Mouse (Mus musculus): ENCODE measurements around the gene Phldb1.
"Not testable (repeated sequence)": the region's sequence is repeated elsewhere in the genome, so short reads cannot be mapped to it uniquely, and the experiment has no call there.

Phldb1 gene

DNA sequence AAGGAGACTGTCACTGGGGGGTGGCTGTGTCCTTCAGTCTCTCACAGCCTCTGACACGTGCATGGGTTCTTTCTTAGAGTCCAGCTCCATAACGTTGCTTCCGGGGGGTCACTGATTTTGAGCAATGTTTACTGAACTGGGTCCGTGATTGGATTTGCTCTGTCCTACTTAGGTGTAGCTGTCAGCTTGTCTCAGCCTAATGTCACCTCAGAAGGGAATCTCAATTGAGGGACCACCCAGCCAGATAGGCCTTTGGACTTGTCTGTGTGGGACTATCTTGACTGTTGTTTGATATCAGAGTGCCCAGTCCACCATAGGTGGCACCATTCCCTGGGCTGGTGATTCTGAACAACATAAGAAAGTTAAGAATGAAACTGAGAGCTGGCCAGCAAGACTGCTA is 81.1 kb downstream of the Phldb1 start:
- DNase-seq (ENCODE audit: low spot score in 2 of 2), result no peak

- peak; percentile 53 to 84 for DNase-seq (ENCODE audit: low spot score in 2 of 2)
These were observed 83.0 kb downstream of the Phldb1 start for GRCm38 (mm10) chr9:44652027-44652426.

DNA sequence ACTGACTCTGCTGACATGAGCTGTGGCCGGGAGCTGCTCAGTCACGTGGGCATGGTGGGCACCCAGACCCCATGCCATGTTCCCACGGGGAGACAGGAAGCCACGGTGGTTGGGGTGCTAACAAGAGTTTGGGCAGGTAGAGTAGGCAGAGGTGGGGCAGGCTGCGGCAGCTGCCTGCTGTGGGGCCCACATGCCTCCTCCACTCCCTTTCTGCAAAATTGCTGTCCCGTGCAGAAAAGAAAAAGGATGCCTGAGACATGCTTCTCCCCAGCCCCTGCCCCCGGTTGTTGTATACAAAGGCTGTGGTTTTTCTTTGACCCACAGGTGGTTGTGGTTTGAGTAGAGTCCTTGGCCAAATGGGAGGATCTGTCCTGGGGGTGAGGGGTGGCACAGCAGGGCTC is 86.1 kb downstream of the Phldb1 start:
- no peak for DNase-seq (ENCODE audit: low spot score in 2 of 2)

- DNase-seq (ENCODE audit: low spot score in 2 of 2), result no peak
These were observed 87.3 kb downstream of the Phldb1 start for GRCm38 (mm10) chr9:44647656-44648055.

DNA sequence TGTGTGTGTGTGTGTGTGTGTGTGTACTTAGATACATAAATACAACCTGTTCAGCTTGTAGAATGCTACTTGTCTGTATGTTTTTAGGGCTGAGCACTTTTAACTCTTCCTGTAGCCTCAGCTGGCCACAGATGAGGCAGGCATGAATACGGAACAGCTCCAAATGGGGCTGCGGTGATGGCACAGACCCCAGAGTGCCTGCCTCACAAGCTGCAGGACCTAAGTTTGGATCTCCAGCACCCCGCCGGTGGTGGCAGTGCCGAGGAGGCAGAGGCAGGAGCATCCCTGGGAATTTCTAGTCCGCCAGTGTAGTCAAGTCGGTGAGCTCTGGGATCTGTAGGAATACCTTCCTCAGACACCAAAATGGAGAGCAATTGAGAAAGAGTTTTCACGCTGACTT is 88.0 kb downstream of the Phldb1 start:
- DNase-seq (ENCODE audit: low spot score in 2 of 2), result no peak

- no peak for DNase-seq (ENCODE audit: low spot score in 2 of 2)
These were observed 88.6 kb downstream of the Phldb1 start for GRCm38 (mm10) chr9:44646366-44646765.

DNA sequence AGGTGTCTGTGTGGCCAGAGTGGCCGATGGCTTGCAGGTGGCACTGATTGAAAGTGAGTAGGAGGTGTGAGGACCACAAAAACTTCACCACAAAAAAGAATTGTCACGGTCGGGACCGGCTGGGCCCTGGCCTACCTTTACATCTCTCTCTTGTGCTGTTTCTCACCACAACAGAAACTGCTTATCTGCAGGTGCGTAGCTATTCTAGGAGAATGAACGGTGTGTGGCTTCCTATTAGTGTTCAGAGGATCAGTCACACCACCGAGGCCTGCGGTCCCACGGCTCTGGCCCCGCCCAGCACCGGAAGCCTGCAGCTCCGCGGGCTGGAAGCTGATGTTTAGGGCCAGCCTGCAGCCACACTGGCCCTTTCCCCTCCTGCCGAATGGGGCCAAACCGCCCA is 89.1 kb downstream of the Phldb1 start:
- peak; percentile 47 to 79 for DNase-seq (ENCODE audit: low spot score in 2 of 2)

DNA sequence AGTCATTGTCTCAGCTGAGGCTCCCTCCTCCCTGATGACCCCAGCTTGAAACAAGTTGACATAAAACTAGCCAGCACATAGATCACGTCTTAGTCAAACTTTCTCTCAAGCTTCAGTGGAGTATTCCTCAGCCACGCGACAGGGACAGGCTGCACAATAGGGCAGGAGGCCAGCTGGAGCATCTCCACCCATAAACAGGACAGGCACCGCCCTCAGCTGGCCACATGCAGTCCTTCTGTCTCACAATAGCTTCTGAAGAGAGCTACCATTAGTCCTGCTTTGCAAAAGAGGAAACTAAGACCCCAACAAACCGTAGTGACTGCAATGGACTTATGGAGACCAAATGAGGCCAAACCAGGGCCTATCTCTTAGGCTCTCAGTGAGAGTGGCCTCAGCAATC is 89.5 kb downstream of the Phldb1 start:
- peak in 1 of 2 experiments; percentile 41 for DNase-seq (ENCODE audit: low spot score in 2 of 2)

DNA sequence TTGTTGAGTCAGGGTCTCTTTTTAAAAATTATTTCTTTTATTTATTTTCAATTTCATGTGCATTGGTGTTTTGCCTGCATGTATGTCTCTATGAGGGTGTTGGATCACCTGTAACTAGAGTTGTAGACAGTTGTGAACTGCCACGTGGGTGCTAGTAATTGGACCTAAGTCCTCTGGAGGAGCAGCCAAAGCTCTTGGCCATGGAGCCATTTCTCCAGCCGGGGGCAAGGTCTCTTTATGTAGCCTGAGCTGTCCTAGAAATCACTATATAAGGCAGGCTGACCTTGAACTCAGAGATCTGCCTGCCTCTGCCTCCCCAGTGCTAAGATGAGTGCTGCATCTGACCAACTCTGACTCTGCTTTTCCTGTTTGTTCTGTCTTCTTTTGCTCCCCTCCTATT is 90.8 kb downstream of the Phldb1 start:
- no peak for DNase-seq (ENCODE audit: low spot score in 2 of 2)

DNA sequence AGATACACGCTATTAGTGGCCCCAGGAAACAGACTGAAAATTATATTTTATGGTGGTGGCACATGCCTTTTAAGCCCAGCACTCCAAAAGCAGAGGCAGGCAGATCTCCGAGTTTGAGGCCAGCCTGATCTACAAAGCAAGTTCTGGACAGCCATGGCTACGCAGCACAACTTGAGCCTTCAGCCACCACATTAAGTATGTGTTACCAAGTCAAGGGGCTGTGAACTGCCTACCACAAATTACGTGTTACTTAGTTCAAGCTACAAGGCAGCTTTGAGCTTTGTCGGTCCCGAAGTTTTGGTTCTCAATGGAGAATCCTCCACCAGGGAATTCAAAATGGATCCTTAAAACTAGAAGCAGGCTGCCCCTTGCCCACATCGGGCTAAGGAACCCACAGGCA is 91.9 kb downstream of the Phldb1 start:
- no peak for DNase-seq (ENCODE audit: low spot score in 2 of 2)

DNA sequence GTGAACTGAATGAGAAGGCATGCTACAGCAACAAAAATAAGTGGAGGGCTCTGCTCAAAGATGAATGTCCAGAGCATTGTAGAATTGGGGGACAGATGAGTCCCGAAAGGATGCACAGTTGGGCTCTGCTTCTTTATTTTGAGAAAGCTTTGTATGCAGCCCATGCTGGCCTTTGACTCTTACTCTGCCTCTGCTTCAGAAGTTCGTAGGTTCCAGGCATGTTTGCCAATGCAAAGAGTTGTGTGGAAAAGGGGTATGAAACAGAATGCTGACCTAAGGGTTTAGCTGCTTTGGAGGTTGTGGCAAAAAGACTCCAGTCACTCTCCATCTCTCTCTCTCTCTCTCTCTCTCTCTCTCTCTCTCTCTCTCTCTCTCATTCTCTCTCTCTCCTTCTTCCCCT is 93.4 kb downstream of the Phldb1 start:
- DNase-seq (ENCODE audit: low spot score in 2 of 2), result no peak

GRCm38 (mm10) chr9:44640646-44641357 is 94.2 kb downstream of the Phldb1 start:
- DNase-seq (ENCODE audit: low spot score in 2 of 2), result no peak

DNA sequence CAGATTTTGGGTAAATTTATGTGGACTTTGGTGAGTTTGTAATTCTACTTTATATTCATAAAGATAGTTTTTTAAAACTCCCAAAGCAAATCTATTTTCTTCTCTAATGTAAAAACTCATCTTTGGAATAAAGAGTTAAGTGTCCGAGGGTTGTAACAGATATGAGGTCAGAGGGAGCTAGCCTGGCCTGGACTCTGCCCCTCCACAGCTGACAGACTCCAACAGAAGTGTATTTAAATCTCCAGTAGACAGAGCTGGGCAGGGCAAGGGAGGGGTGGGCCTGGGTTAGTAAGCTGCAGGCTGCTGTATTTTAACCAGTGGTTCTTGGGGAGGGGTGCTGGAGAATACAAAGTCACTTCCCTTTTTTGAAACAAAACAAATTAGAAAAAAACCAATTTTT is 95.0 kb downstream of the Phldb1 start:
- not testable (repeated sequence) for DNase-seq (ENCODE audit: low spot score in 2 of 2)

DNA sequence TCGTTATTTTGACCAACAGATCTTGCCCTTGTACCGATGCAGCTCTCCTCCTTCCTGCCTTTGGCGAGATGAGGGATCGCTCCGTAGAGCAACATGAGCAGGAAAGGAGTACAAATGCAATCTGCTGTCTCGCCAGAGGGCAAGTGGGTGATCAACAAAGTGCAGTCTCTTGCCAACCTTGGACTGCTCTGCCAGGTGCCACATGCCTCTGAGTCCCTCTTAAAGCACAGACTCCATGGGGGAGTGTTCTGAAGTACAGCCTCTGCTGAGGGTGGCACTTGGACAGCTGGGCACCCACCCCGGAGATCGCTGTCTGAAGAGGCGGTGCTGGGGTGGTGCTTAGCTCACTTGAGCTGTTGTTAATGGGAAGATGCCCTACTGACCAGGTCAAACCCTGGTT is 96.3 kb downstream of the Phldb1 start:
- DNase-seq (ENCODE audit: low spot score in 2 of 2), result not testable (repeated sequence)

- no peak for DNase-seq (ENCODE audit: low spot score in 2 of 2)
These were observed 97.3 kb downstream of the Phldb1 start for GRCm38 (mm10) chr9:44637551-44638169.
